Mouse (Mus musculus) liver, embryonic 14.5 days (tissue): ENCODE data around the gene Gper1. TPM values are rescaled to one million over a fixed set of nuclear protein-coding genes. Genes with fewer than 3 reads are reported as not detected.

Experiments
- ATAC-seq: fragments of 200-750 bp; cut with Nextera tagmentation; 2 replicates; pipeline ENCODE4 v1.8.0; 2017; ENCODE audit warnings: moderate number of reproducible peaks, mild to moderate bottlenecking, moderate library complexity; ENCODE audit not compliant: insufficient read depth
- DNase-seq, 3 experiments: peaks; one replicate each; pipeline ENCODE4 v3.0.0-alpha.2; 2012 to 2013; ENCODE audit warnings: low read depth in 3 of 3, low spot score in 3 of 3
- H3K27ac ChIP-seq: fragments of 300-500 bp; sonication (generic); 2 replicates; pipeline ENCODE4 v1.5.1; 2014; ENCODE audit warnings: moderate library complexity, mild to moderate bottlenecking, control low read depth, inconsistent platforms
- H3K27me3 ChIP-seq: fragments of 300-500 bp; sonication (generic); 2 replicates; pipeline ENCODE4 v1.6.1; 2014; ENCODE audit warnings: mild to moderate bottlenecking, low read length, moderate library complexity; ENCODE audit not compliant: control insufficient read depth, insufficient read depth
- H3K36me3 ChIP-seq: fragments of 300-500 bp; sonication (generic); replicated peaks from 2 replicates; pipeline ENCODE4 v1.6.1; 2014; ENCODE audit warnings: low read depth; ENCODE audit not compliant: control insufficient read depth, insufficient read depth
- H3K4me1 ChIP-seq, 2 experiments: fragments of 200-500 bp in 1 of 2; fragments of 300-500 bp in 1 of 2; sonication (generic) in 1 of 2; replicated peaks; 2 replicates each; pipeline ENCODE4 v1.6.1; 2012 to 2014; ENCODE audit warnings: antibody characterized with exemption in 1 of 2, inconsistent platforms in 1 of 2, low read length in 1 of 2; ENCODE audit not compliant: control insufficient read depth in 2 of 2, insufficient read depth in 2 of 2
- H3K4me2 ChIP-seq: fragments of 300-500 bp; sonication (generic); 2 replicates; pipeline ENCODE4 v1.6.1; 2014; ENCODE audit warnings: low read depth, mild to moderate bottlenecking, control low read depth, moderate library complexity
- H3K4me3 ChIP-seq, 2 experiments: fragments of 200-500 bp in 1 of 2; fragments of 300-500 bp in 1 of 2; sonication (generic) in 1 of 2; 2 replicates each; pipeline ENCODE4 v1.5.1; 2012 to 2014; ENCODE audit warnings: low read depth in 2 of 2, low read length in 2 of 2, mild to moderate bottlenecking in 2 of 2, control low read depth in 1 of 2, inconsistent platforms in 1 of 2, moderate library complexity in 1 of 2; ENCODE audit not compliant: insufficient read depth in 1 of 2
- H3K9ac ChIP-seq: fragments of 300-500 bp; sonication (generic); replicated peaks from 2 replicates; pipeline ENCODE4 v1.6.1; 2014; ENCODE audit warnings: mild to moderate bottlenecking, control low read depth, moderate library complexity
- H3K9me3 ChIP-seq: fragments of 300-500 bp; sonication (generic); 2 replicates; pipeline ENCODE4 v1.6.1; 2016; ENCODE audit warnings: low read length, mixed read lengths; ENCODE audit not compliant: control insufficient read depth
- CTCF ChIP-seq: IDR thresholded peaks from 2 replicates; pipeline ENCODE4 v1.5.1; 2016; ENCODE audit warnings: antibody characterized with exemption, low read depth, control low read depth
- EP300 ChIP-seq: IDR thresholded peaks from 2 replicates; pipeline ENCODE4 v1.6.1; 2016; ENCODE audit warnings: antibody characterized with exemption, low read depth
- WGBS: fragments of 180-500 bp; shearing (Covaris S2); extraction: QIAGEN DNeasy Blood & Tissue Kit; methylation state at CpG from one replicate; pipeline ENCODE4 v1.1.7; 2014; ENCODE audit not compliant: insufficient replicate concordance; 5-methylcytosine and 5-hydroxymethylcytosine counted together
- polyA plus RNA-seq, 2 experiments: library from polyadenylated mRNA; depleted of rRNA in 1 of 2; stranded (reverse) in 1 of 2; unstranded in 1 of 2; fragments of >200 nt; fragmentation: Nextera tagmentation in 1 of 2; extraction: Ambion mirVana in 1 of 2; gene quantifications; 2 replicates each; pipeline versions ENCODE4 v1.2.1 to v1.2.3; 2012 to 2014

Gper1 gene
- polyA plus RNA-seq, 2 experiments = 0.07 to 0.20 TPM

DNA sequence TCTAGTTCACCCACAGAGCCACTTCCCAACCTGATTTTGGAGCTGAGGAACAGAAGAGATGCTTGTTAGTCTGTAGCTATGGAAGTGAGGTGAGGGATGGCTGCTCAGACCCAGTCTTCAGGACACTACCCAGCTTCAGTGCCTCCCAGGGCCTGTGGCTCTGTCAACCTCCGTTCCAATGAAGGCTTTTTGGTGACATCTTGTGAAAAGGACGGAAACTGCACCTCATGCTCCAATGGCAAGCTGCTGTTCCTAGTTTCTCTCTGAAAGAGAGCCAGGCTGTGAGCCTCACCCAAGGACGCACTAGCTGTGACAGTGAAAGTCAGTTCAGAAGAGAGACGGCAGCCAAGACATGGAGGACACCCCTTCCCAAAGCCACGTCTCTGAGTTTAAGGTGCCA is 45.0 kb downstream of the Gper1 start:
- Histone ChIP-seq H3K4me2 (no peak overlapping the region), H3K4me3 (no peak overlapping the region), H3K27ac (no peak overlapping the region), H3K36me3 (peaks cover 6% of the 10 kb centered on the region), H3K27me3 (no peaks in the 10 kb centered on the region), H3K9me3 (no peaks in the 10 kb centered on the region), H3K9ac (no peak overlapping the region), H3K4me1 (0 out of 4 replicates have a peak, but pooled peaks cover 0 to 2% of the 10 kb centered on the region in 2 experiments)
- DNase-seq (no peak), ATAC-seq (no peak)
- WGBS = 52% methylated on average over 5 of the region's 5 CpGs
- TF ChIP-seq EP300 (no peak), CTCF (peak; percentile 48; the same call in 1 of the 2 replicates)

DNA sequence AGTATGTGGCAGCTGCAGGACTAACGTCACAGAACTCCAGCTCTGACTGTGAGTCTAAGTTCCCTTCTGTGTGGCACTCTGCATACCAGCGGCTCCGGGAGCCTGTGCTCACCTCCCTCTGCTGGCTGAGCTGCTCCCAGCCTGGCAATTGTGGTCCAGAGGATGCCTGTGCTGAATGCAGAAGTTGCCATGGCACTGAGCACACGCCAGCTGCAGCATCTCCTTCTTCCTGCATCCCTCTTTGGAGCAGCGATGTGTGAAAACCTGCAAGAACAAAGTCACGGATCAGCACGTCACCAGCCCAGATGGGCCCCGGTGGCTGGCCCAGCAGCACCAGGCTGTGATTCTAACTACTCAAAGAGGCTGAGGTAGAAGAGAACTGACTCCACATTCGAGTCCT is 51.8 kb downstream of the Gper1 start:
- no peak overlapping the region for H3K9ac ChIP-seq
- 77% methylated on average over 9 of the region's 9 CpGs for WGBS
- TF ChIP-seq EP300 (no peak), CTCF (no peak)

More for the DNA sequence above, 51.8 kb downstream of the Gper1 start:
- no peak for ATAC-seq
- H3K36me3 ChIP-seq = peaks cover 28% of the 10 kb centered on the region
- H3K4me2 ChIP-seq = no peak overlapping the region
- no peaks in the 10 kb centered on the region for H3K4me1 ChIP-seq
- no peaks in the 10 kb centered on the region for H3K9me3 ChIP-seq
- no peak overlapping the region for H3K27ac ChIP-seq
- no peak for DNase-seq
- H3K4me3 ChIP-seq = no peak overlapping the region
- H3K27me3 ChIP-seq = no peaks in the 10 kb centered on the region

Other genes with a start within 250 kb of the Gper1 start
- 15.4 and 17.9 TPM in 2 replicates for gene Sun1, start 222.5 kb upstream of the Gper1 start, polyA plus RNA-seq (2012; rRNA removed)
- gene Sun1, start 222.5 kb upstream of the Gper1 start, polyA plus RNA-seq (2014; fragmentation: Nextera tagmentation; extraction: Ambion mirVana) = 19.9 and 21.2 TPM in 2 replicates
- 48.6 and 56.8 TPM in 2 replicates for gene Get4, start 170.8 kb upstream of the Gper1 start, polyA plus RNA-seq (2012; rRNA removed)
- gene Get4, start 170.8 kb upstream of the Gper1 start, polyA plus RNA-seq (2014; fragmentation: Nextera tagmentation; extraction: Ambion mirVana) = 107 and 118 TPM in 2 replicates
- 3.0 and 3.1 TPM in 2 replicates for gene Adap1, start 97.5 kb upstream of the Gper1 start, polyA plus RNA-seq (2012; rRNA removed)
- 2.2 and 2.7 TPM in 2 replicates for gene Adap1, start 97.5 kb upstream of the Gper1 start, polyA plus RNA-seq (2014; fragmentation: Nextera tagmentation; extraction: Ambion mirVana)
- gene Cox19, start 71.7 kb upstream of the Gper1 start, polyA plus RNA-seq (2012; rRNA removed) = 22.6 and 23.3 TPM in 2 replicates
- gene Cox19, start 71.7 kb upstream of the Gper1 start, polyA plus RNA-seq (2014; fragmentation: Nextera tagmentation; extraction: Ambion mirVana) = 61.4 and 62.3 TPM in 2 replicates
- gene Cyp2w1, start 70.5 kb upstream of the Gper1 start, polyA plus RNA-seq (2012; rRNA removed) = 0.03 and 0.05 TPM in 2 replicates
- not detected in 2 replicates for gene Cyp2w1, start 70.5 kb upstream of the Gper1 start, polyA plus RNA-seq (2014; fragmentation: Nextera tagmentation; extraction: Ambion mirVana)
- gene Gpr146, start 45.5 kb upstream of the Gper1 start, polyA plus RNA-seq (2012; rRNA removed) = 14.6 and 14.7 TPM in 2 replicates
- gene Gpr146, start 45.5 kb upstream of the Gper1 start, polyA plus RNA-seq (2014; fragmentation: Nextera tagmentation; extraction: Ambion mirVana) = 18.4 and 20.1 TPM in 2 replicates
- gene C130050O18Rik, start 17.9 kb upstream of the Gper1 start, polyA plus RNA-seq (2012; rRNA removed) = 0.93 and 1.1 TPM in 2 replicates
- gene C130050O18Rik, start 17.9 kb upstream of the Gper1 start, polyA plus RNA-seq (2014; fragmentation: Nextera tagmentation; extraction: Ambion mirVana) = 1.0 and 1.3 TPM in 2 replicates
- 11.1 and 11.2 TPM in 2 replicates for gene 3110082I17Rik, start 37.4 kb downstream of the Gper1 start, polyA plus RNA-seq (2012; rRNA removed)
- gene 3110082I17Rik, start 37.4 kb downstream of the Gper1 start, polyA plus RNA-seq (2014; fragmentation: Nextera tagmentation; extraction: Ambion mirVana) = 11.6 and 14.1 TPM in 2 replicates
- gene Zfand2a, start 61.4 kb downstream of the Gper1 start, polyA plus RNA-seq (2012; rRNA removed) = 3.1 and 3.2 TPM in 2 replicates
- 1.4 TPM in 2 replicates for gene Zfand2a, start 61.4 kb downstream of the Gper1 start, polyA plus RNA-seq (2014; fragmentation: Nextera tagmentation; extraction: Ambion mirVana)
- 0.05 TPM in 1 of 2 replicates, not detected in the other for gene Uncx, start 120.3 kb downstream of the Gper1 start, polyA plus RNA-seq (2012; rRNA removed)
- gene Uncx, start 120.3 kb downstream of the Gper1 start, polyA plus RNA-seq (2014; fragmentation: Nextera tagmentation; extraction: Ambion mirVana) = not detected in 2 replicates